Mouse (Mus musculus) liver, embryonic 12.5 days (tissue): Measurements from ENCODE around the gene Zyg11b. TPM values are rescaled to one million over a fixed set of nuclear protein-coding genes. Genes with fewer than 3 reads are reported as not detected.
A peak's percentile ranks its signal among the peaks of the same experiment; 100 is the strongest.

Experiments used
- ATAC-seq: fragments of 200-750 bp; cut with Nextera tagmentation; 2 replicates; pipeline ENCODE4 v1.8.0; 2017; ENCODE audit warnings: moderate number of reproducible peaks, mild to moderate bottlenecking, moderate library complexity
- H3K27ac ChIP-seq: fragments of 300-500 bp; sonication (generic); 2 replicates; pipeline ENCODE4 v1.5.1; 2016; ENCODE audit warnings: mild to moderate bottlenecking
- H3K27me3 ChIP-seq: fragments of 300-500 bp; sonication (generic); replicated peaks from 2 replicates; pipeline ENCODE4 v1.6.1; 2016; ENCODE audit warnings: mild to moderate bottlenecking, moderate library complexity
- H3K36me3 ChIP-seq: fragments of 300-500 bp; sonication (generic); 2 replicates; pipeline ENCODE4 v1.6.1; 2016; ENCODE audit warnings: mild to moderate bottlenecking, moderate library complexity
- H3K4me1 ChIP-seq: fragments of 300-500 bp; sonication (generic); 2 replicates; pipeline ENCODE4 v1.6.1; 2016
- H3K4me2 ChIP-seq: fragments of 300-500 bp; sonication (generic); 2 replicates; pipeline ENCODE4 v1.6.1; 2016; ENCODE audit warnings: mild to moderate bottlenecking, moderate library complexity
- H3K4me3 ChIP-seq: fragments of 300-500 bp; sonication (generic); 2 replicates; pipeline ENCODE4 v1.5.1; 2016; ENCODE audit warnings: mild to moderate bottlenecking, moderate library complexity
- H3K9ac ChIP-seq: fragments of 300-500 bp; sonication (generic); 2 replicates; pipeline ENCODE4 v1.6.1; 2016; ENCODE audit warnings: mild to moderate bottlenecking, moderate library complexity
- H3K9me3 ChIP-seq: fragments of 300-500 bp; sonication (generic); replicated peaks from 2 replicates; pipeline ENCODE4 v1.6.1; 2016; ENCODE audit warnings: mild to moderate bottlenecking, moderate library complexity
- WGBS: fragments of 180-500 bp; shearing (Covaris S2); methylation state at CpG from one replicate; pipeline ENCODE4 v1.1.7; 2016; ENCODE audit not compliant: insufficient replicate concordance; 5-methylcytosine and 5-hydroxymethylcytosine counted together
- polyA plus RNA-seq: library from polyadenylated mRNA; unstranded; fragments of >200 nt; fragmentation: Nextera tagmentation; extraction: Ambion mirVana; gene quantifications from 2 replicates; pipeline ENCODE4 v1.2.1, GENCODE M21; 2016

Zyg11b gene
- polyA plus RNA-seq, 1 experiment from 2014 or later: 4.0 TPM

DNA sequence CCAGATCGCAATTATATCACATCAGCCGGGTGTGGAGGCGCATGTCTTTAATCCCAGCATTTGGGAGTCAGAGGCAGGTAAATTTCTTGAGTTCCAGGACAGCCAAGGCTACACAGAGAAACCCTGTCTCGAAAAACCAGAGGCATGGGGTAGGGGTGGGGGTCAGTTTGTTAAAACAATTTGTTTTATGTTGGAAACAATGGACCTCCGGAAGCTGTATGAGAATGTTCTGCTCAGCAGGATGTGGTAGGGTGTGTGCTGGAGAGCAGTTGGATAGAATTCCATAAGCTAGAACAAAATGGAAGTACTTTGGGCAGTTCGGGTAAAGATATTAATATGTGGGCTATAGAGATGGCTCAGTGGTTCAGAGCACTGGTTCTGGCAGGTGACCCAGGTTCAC lies 34.5 kb upstream of the Zyg11b start:
- 81% methylated on average over 6 of the region's 6 CpGs for WGBS
- ATAC-seq: no peak
- no peak overlapping the region for H3K4me3 ChIP-seq
- peaks cover 14% of the 10 kb centered on the region for H3K4me1 ChIP-seq
- H3K9me3 ChIP-seq: no peaks in the 10 kb centered on the region
- no peak overlapping the region for H3K4me2 ChIP-seq
- no peak overlapping the region for H3K27ac ChIP-seq
- H3K9ac ChIP-seq: no peak overlapping the region
- H3K27me3 ChIP-seq: no peaks in the 10 kb centered on the region
- peaks cover 87% of the 10 kb centered on the region for H3K36me3 ChIP-seq

GRCm38 (mm10) chr4:108332041-108332440 lies 31.1 kb upstream of the Zyg11b start:
- Histone ChIP-seq H3K4me2 (no peak overlapping the region), H3K9me3 (no peaks in the 10 kb centered on the region), H3K4me1 (peaks cover 26% of the 10 kb centered on the region), H3K27me3 (no peaks in the 10 kb centered on the region), H3K36me3 (peaks cover 57% of the 10 kb centered on the region), H3K4me3 (no peak overlapping the region), H3K9ac (no peak overlapping the region), H3K27ac (no peak overlapping the region)
- WGBS: 81% methylated on average over 9 of the region's 9 CpGs
- ATAC-seq: no peak

DNA sequence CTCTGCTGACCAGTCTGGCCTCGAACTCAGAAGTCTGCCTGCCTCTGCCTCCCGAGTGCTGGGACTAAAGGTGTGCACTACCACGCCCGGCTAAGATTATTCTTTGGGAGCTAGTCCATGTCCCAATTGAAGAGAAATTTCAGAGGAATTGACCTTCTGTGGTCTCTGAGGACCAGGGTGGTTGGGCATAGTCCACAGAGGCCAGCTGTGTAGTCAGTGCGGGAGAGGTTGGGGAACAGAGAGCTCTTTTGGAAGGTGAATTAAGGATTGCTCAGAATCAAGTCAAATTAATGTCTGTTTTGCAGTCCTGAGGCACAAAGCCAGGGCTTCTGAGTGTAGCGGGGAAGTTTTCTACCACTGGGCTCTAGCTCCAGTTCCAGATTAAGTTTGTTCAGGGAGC lies 28.9 kb upstream of the Zyg11b start:
- Histone ChIP-seq H3K9ac (no peak overlapping the region), H3K9me3 (no peaks in the 10 kb centered on the region), H3K27me3 (no peaks in the 10 kb centered on the region), H3K36me3 (peaks cover 40% of the 10 kb centered on the region), H3K4me1 (peaks cover 23% of the 10 kb centered on the region), H3K4me3 (no peak overlapping the region), H3K27ac (no peak overlapping the region), H3K4me2 (no peak overlapping the region)
- WGBS: 82% methylated on average over 6 of the region's 6 CpGs
- ATAC-seq: no peak

GRCm38 (mm10) chr4:108327730-108328484 lies 27.0 kb upstream of the Zyg11b start, which contains the start of gene Coa7:
Coa7 (plus strand) TSS chr4:108328140.
- ATAC-seq: peak; percentile 98
- peaks cover 21% of the 10 kb centered on the region for H3K36me3 ChIP-seq
- WGBS: under 1% methylated on average over 44 of the region's 45 CpGs
- H3K4me2 ChIP-seq: peak within 1 kb of the TSS; percentile 78
- peak within 1 kb of the TSS; percentile 82 for H3K27ac ChIP-seq
- no peaks in the 10 kb centered on the region for H3K9me3 ChIP-seq
- peaks cover 23% of the 10 kb centered on the region for H3K4me1 ChIP-seq
- H3K9ac ChIP-seq: peak within 1 kb of the TSS; percentile 66
- no peaks in the 10 kb centered on the region for H3K27me3 ChIP-seq
- peak within 1 kb of the TSS; percentile 75 for H3K4me3 ChIP-seq

DNA sequence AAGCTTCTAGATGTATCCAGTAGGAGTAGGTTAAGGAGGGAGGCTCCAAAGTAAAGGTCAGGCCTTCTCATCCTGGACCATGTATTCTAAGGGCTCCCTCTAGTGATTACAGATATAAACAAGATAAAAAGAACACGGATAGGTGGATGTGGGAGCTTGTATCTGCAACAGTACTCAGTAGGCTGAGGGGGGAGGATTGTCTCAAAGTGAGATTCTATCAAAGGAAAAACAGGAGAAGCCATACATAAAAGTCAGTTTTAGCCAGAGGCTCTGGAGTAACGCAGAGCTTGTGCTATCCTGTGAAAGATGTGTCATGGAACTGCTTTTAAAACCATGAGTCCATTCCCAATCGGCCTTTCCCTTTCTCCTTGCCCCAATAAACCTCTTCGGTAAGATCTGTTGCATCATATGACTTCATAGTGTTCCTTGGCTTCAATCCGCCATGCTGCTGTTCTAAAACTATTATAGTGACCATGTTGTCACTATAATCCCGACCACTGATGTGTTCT lies 26.2 kb upstream of the Zyg11b start:
- Histone ChIP-seq H3K27ac (0 out of 2 replicates have a peak overlapping the region, but pooled peaks have one; percentile 82), H3K9ac (peak overlapping the region; percentile 66), H3K27me3 (no peaks in the 10 kb centered on the region), H3K36me3 (peaks cover 13% of the 10 kb centered on the region), H3K9me3 (no peaks in the 10 kb centered on the region), H3K4me2 (peak overlapping the region; percentile 78), H3K4me3 (peak overlapping the region; percentile 75), H3K4me1 (peaks cover 23% of the 10 kb centered on the region)
- ATAC-seq: no peak
- 32% methylated on average over 6 of the region's 6 CpGs for WGBS

DNA sequence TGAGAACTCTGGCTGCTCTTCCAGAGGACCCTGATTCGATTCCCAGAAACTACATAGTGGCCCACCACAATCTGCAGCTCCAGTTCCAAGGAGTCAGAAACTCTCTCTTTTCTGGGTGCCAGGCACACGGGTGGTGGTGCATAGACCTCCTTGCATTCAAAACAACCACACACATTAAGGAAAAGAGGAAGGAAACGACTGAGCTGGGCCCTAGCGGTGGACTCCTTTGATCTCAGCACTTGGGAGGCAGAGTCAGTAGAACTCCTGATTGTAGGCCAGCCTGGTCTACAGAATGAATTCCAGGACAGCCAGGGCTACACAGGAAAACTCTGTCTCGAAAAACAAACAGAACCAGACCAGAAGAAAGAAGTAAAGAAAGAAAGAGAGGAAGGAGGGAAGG lies 22.7 kb upstream of the Zyg11b start:
- no peak overlapping the region for H3K4me2 ChIP-seq
- H3K27me3 ChIP-seq: no peaks in the 10 kb centered on the region
- H3K9me3 ChIP-seq: no peaks in the 10 kb centered on the region
- no peaks in the 10 kb centered on the region for H3K36me3 ChIP-seq
- no peak for ATAC-seq
- no peak overlapping the region for H3K4me3 ChIP-seq
- H3K4me1 ChIP-seq: peaks cover 17% of the 10 kb centered on the region
- no peak overlapping the region for H3K27ac ChIP-seq
- 34% methylated on average over 5 of the region's 5 CpGs for WGBS
- no peak overlapping the region for H3K9ac ChIP-seq

DNA sequence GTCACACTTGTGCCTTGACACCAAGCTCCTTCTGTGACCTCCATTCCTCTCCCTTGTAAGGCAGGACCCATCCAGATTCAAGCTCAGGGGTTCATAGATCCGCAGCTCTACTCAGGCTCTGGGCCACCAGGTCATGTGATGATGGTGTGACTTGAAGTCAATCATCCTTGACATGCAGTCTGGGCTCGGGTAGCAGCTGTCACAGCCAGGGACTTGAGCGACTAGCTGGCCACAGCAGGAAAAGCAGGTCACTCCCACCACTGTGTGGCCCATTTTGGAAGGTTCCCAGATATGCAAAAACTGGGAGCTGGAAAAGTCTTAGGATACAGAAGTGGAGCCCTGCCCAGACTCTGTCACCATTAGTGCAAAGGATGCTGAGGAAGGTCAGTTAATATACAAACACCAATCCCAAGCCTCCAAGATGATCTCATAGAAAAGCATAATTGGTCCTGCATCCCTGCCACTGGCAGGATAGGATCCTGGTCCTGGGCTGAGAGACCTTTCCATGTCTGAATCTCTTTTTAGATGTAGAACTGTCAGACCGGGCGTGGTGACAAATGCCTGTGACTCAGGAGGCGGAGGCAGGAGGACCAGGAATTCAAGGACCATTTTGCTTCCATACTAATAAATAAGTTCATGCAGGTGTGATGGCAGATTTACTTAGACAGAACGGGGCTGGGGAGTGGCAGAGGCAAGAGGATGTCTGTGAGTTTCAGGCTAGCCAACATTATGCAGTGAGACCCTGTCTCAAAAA lies 19.9 kb upstream of the Zyg11b start:
- H3K9me3 ChIP-seq: no peaks in the 10 kb centered on the region
- 70% methylated on average over 7 of the region's 7 CpGs for WGBS
- H3K9ac ChIP-seq: no peak overlapping the region
- no peak overlapping the region for H3K27ac ChIP-seq
- H3K27me3 ChIP-seq: no peaks in the 10 kb centered on the region; the same call in 1 of the 2 replicates
- peaks cover 19% of the 10 kb centered on the region; the same call in 1 of the 2 replicates for H3K4me1 ChIP-seq
- H3K4me2 ChIP-seq: no peak overlapping the region
- no peaks in the 10 kb centered on the region for H3K36me3 ChIP-seq
- ATAC-seq: no peak
- no peak overlapping the region for H3K4me3 ChIP-seq

GRCm38 (mm10) chr4:108319747-108320146 lies 18.9 kb upstream of the Zyg11b start:
- whole genome bisulfite sequencing: 66% methylated on average over 6 of the region's 6 CpGs
- no peak for ATAC-seq
- Histone ChIP-seq H3K4me3 (no peak overlapping the region), H3K27ac (no peak overlapping the region), H3K9ac (no peak overlapping the region), H3K4me2 (no peak overlapping the region), H3K36me3 (no peaks in the 10 kb centered on the region), H3K4me1 (peaks cover 19% of the 10 kb centered on the region; the same call in 1 of the 2 replicates), H3K9me3 (no peaks in the 10 kb centered on the region), H3K27me3 (no peaks in the 10 kb centered on the region; the same call in 1 of the 2 replicates)

DNA sequence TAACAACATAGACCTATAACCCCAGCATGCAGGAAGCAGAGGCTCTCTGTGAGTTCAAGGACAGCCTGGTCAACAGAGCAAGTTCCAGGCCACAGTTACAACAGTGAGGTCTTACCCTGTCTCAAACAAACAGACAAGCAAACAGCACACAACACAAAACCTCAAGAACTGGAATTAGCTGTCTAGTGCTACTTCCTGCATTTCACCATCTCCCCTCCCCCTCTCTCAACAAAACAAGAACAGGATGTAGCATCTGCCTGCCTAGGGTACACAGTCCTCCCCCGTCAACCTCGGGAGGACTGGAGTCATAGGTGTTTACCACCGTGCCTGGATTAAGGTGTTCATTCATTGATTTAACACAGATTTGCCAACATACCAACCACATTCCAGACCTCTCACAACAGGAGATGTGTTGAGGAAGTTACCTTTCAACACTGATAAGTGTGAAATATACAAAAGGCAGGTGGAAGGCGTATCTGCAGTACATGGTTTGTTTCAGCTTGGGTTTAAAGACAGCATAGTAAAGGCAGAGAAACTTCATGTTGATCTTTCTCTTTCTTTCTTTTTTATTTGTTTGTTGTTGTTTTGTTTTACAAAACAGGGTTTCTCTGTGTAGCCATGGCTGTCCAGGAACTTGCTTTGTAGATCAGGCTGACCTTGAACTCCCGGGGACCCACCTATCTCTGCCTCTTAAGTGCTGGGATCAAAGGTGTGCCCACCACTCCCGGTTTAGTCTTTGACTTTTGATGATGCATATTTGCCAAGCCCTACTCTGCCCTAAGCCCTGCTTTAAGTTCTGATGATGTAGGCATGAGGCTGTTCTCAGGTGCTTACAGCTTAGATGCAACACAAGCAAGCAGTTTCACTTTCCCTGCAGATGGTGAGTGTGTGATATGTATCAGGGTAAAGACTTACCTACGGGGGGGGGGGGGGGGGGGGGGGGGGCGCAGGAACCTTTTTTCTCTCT lies 18.0 kb upstream of the Zyg11b start:
- H3K27ac ChIP-seq: peak overlapping the region; percentile 63; the same call in 1 of the 2 replicates
- no peaks in the 10 kb centered on the region; the same call in 1 of the 2 replicates for H3K27me3 ChIP-seq
- H3K9me3 ChIP-seq: no peaks in the 10 kb centered on the region
- 30% methylated on average over 8 of the region's 8 CpGs for WGBS
- H3K4me1 ChIP-seq: peaks cover 19% of the 10 kb centered on the region; the same call in 1 of the 2 replicates
- H3K4me3 ChIP-seq: no peak overlapping the region
- H3K9ac ChIP-seq: no peak overlapping the region
- peak; percentile 54; the same call in 1 of the 2 replicates for ATAC-seq
- peak overlapping the region; percentile 4; the same call in 1 of the 2 replicates for H3K4me2 ChIP-seq
- H3K36me3 ChIP-seq: no peaks in the 10 kb centered on the region

GRCm38 (mm10) chr4:108317656-108318605 lies 17.0 kb upstream of the Zyg11b start:
- peak overlapping the region; percentile 63; the same call in 1 of the 2 replicates for H3K27ac ChIP-seq
- no peak overlapping the region for H3K4me3 ChIP-seq
- peaks cover 19% of the 10 kb centered on the region; the same call in 1 of the 2 replicates for H3K4me1 ChIP-seq
- WGBS: 27% methylated on average over 12 of the region's 12 CpGs
- H3K4me2 ChIP-seq: no peak overlapping the region
- peak; percentile 10; the same call in 1 of the 2 replicates for ATAC-seq
- no peak overlapping the region for H3K9ac ChIP-seq
- no peaks in the 10 kb centered on the region for H3K36me3 ChIP-seq
- no peaks in the 10 kb centered on the region; the same call in 1 of the 2 replicates for H3K27me3 ChIP-seq
- H3K9me3 ChIP-seq: no peaks in the 10 kb centered on the region
